Mouse (Mus musculus): ENCODE results near the gene Zrsr2. TPM values are rescaled to one million over a fixed set of nuclear protein-coding genes. Genes with fewer than 3 reads are reported as not detected.

Zrsr2 gene
- polyA plus RNA-seq, 1 experiment: 6.5 TPM

- no peaks in the 10 kb centered on the region for H3K27me3 ChIP-seq (ENCODE audit: control insufficient read depth, insufficient read depth, low read length)
- H3K27ac ChIP-seq (ENCODE audit: insufficient read depth, low read depth, low read length): no peak overlapping the region
- no peak overlapping the region for H3K4me3 ChIP-seq (ENCODE audit: low read depth, low read length)
- no peaks in the 10 kb centered on the region for H3K4me1 ChIP-seq (ENCODE audit: control insufficient read depth, insufficient read depth, insufficient read length, low read length)
- TF ChIP-seq CTCF (IDR thresholded peaks at IDR 0.05; ENCODE audit: extremely low read depth, insufficient read length, insufficient replicate concordance, low read depth, low read length) (no peak), POLR2A (IDR thresholded peaks at IDR 0.05; ENCODE audit: low read depth, low read length) (no peak)
- H3K36me3 ChIP-seq (ENCODE audit: control insufficient read depth, insufficient read depth, low read length): no peaks in the 10 kb centered on the region
Measured at GRCm38 (mm10) chrX:163929550-163929949, 28.9 kb downstream of the Zrsr2 start.

- Histone ChIP-seq H3K36me3 (ENCODE audit: control insufficient read depth, insufficient read depth, low read length) (0 out of 2 replicates have a peak, but pooled peaks cover 1% of the 10 kb centered on the region), H3K4me3 (ENCODE audit: low read depth, low read length) (no peak overlapping the region), H3K27me3 (ENCODE audit: control insufficient read depth, insufficient read depth, low read length) (no peaks in the 10 kb centered on the region), H3K4me1 (ENCODE audit: control insufficient read depth, insufficient read depth, insufficient read length, low read length) (no peaks in the 10 kb centered on the region), H3K27ac (ENCODE audit: insufficient read depth, low read depth, low read length) (no peak overlapping the region)
- TF ChIP-seq POLR2A (IDR thresholded peaks at IDR 0.05; ENCODE audit: low read depth, low read length): no peak
- no peak for TF ChIP-seq CTCF (IDR thresholded peaks at IDR 0.05; ENCODE audit: extremely low read depth, insufficient read length, insufficient replicate concordance, low read depth, low read length)
Measured at GRCm38 (mm10) chrX:163912791-163913190, 45.7 kb downstream of the Zrsr2 start.

GRCm38 (mm10) chrX:163909381-163909780, 49.1 kb downstream of the Zrsr2 start:
- TF ChIP-seq CTCF (IDR thresholded peaks at IDR 0.05; ENCODE audit: extremely low read depth, insufficient read length, insufficient replicate concordance, low read depth, low read length) (0 out of 2 replicates have a peak, but pooled peaks have one; percentile 3), POLR2A (IDR thresholded peaks at IDR 0.05; ENCODE audit: low read depth, low read length) (no peak)
- Histone ChIP-seq H3K4me1 (ENCODE audit: control insufficient read depth, insufficient read depth, insufficient read length, low read length) (no peaks in the 10 kb centered on the region), H3K27ac (ENCODE audit: insufficient read depth, low read depth, low read length) (no peak overlapping the region), H3K27me3 (ENCODE audit: control insufficient read depth, insufficient read depth, low read length) (no peaks in the 10 kb centered on the region), H3K4me3 (ENCODE audit: low read depth, low read length) (peak overlapping the region; percentile 73), H3K36me3 (ENCODE audit: control insufficient read depth, insufficient read depth, low read length) (0 out of 2 replicates have a peak, but pooled peaks cover 1% of the 10 kb centered on the region)
- WGBS: 11% methylated on average over 34 of the region's 34 CpGs

- TF ChIP-seq CTCF (IDR thresholded peaks at IDR 0.05; ENCODE audit: extremely low read depth, insufficient read length, insufficient replicate concordance, low read depth, low read length) (no peak), POLR2A (IDR thresholded peaks at IDR 0.05; ENCODE audit: low read depth, low read length) (peak; percentile 65)
- Histone ChIP-seq H3K27me3 (ENCODE audit: control insufficient read depth, insufficient read depth, low read length) (no peaks in the 10 kb centered on the region), H3K4me3 (ENCODE audit: low read depth, low read length) (peak within 1 kb of the TSS; percentile 95), H3K4me1 (ENCODE audit: control insufficient read depth, insufficient read depth, insufficient read length, low read length) (no peaks in the 10 kb centered on the region), H3K36me3 (ENCODE audit: control insufficient read depth, insufficient read depth, low read length) (no peaks in the 10 kb centered on the region), H3K27ac (ENCODE audit: insufficient read depth, low read depth, low read length) (peak within 1 kb of the TSS; percentile 84)
- WGBS: 14% methylated on average over 78 of the region's 80 CpGs
Measured at GRCm38 (mm10) chrX:163908337-163909250, 49.9 kb downstream of the Zrsr2 start, which contains the start of gene Ap1s2. Gene Ap1s2, plus strand, starts transcription at chrX:163909017.

- H3K4me1 ChIP-seq (ENCODE audit: control insufficient read depth, insufficient read depth, insufficient read length, low read length): no peaks in the 10 kb centered on the region
- H3K27ac ChIP-seq (ENCODE audit: insufficient read depth, low read depth, low read length): no peak overlapping the region
- H3K36me3 ChIP-seq (ENCODE audit: control insufficient read depth, insufficient read depth, low read length): no peaks in the 10 kb centered on the region
- H3K4me3 ChIP-seq (ENCODE audit: low read depth, low read length): peak overlapping the region; percentile 95
- H3K27me3 ChIP-seq (ENCODE audit: control insufficient read depth, insufficient read depth, low read length): no peaks in the 10 kb centered on the region
- 17% methylated on average over 8 of the region's 8 CpGs for WGBS
- TF ChIP-seq CTCF (IDR thresholded peaks at IDR 0.05; ENCODE audit: extremely low read depth, insufficient read length, insufficient replicate concordance, low read depth, low read length): no peak
- TF ChIP-seq POLR2A (IDR thresholded peaks at IDR 0.05; ENCODE audit: low read depth, low read length): no peak
Measured at GRCm38 (mm10) chrX:163908003-163908336, 50.5 kb downstream of the Zrsr2 start.

GRCm38 (mm10) chrX:163906861-163907260, 51.6 kb downstream of the Zrsr2 start:
- WGBS: 92% methylated on average over 2 of the region's 2 CpGs
- TF ChIP-seq POLR2A (IDR thresholded peaks at IDR 0.05; ENCODE audit: low read depth, low read length): no peak
- H3K27me3 ChIP-seq (ENCODE audit: control insufficient read depth, insufficient read depth, low read length): no peaks in the 10 kb centered on the region
- H3K4me3 ChIP-seq (ENCODE audit: low read depth, low read length): no peak overlapping the region
- no peak overlapping the region for H3K27ac ChIP-seq (ENCODE audit: insufficient read depth, low read depth, low read length)
- H3K36me3 ChIP-seq (ENCODE audit: control insufficient read depth, insufficient read depth, low read length): no peaks in the 10 kb centered on the region
- H3K4me1 ChIP-seq (ENCODE audit: control insufficient read depth, insufficient read depth, insufficient read length, low read length): no peaks in the 10 kb centered on the region

- Histone ChIP-seq H3K4me3 (ENCODE audit: low read depth, low read length) (no peak overlapping the region), H3K4me1 (ENCODE audit: control insufficient read depth, insufficient read depth, insufficient read length, low read length) (no peaks in the 10 kb centered on the region), H3K27me3 (ENCODE audit: control insufficient read depth, insufficient read depth, low read length) (no peaks in the 10 kb centered on the region), H3K36me3 (ENCODE audit: control insufficient read depth, insufficient read depth, low read length) (no peaks in the 10 kb centered on the region), H3K27ac (ENCODE audit: insufficient read depth, low read depth, low read length) (no peak overlapping the region)
- no peak for TF ChIP-seq CTCF (IDR thresholded peaks at IDR 0.05; ENCODE audit: extremely low read depth, insufficient read length, insufficient replicate concordance, low read depth, low read length)
- TF ChIP-seq POLR2A (IDR thresholded peaks at IDR 0.05; ENCODE audit: low read depth, low read length): no peak
- WGBS: 50% methylated on average over 5 of the region's 5 CpGs
Measured at GRCm38 (mm10) chrX:163899431-163900020, 58.9 kb downstream of the Zrsr2 start.
